Mouse (Mus musculus) hindbrain, embryonic 11.5 days (tissue): ENCODE measurements around the gene Csk. TPM values are rescaled to one million over a fixed set of nuclear protein-coding genes. Genes with fewer than 3 reads are reported as not detected.
A peak's percentile ranks its signal among the peaks of the same experiment; 100 is the strongest.

Source experiments
- ATAC-seq: fragments of 200-750 bp; cut with Nextera tagmentation; 2 replicates; pipeline ENCODE4 v1.8.0; 2017; ENCODE audit warnings: mild to moderate bottlenecking, moderate TSS enrichment, moderate library complexity; ENCODE audit not compliant: low FRiP score
- DNase-seq: peaks from one replicate; pipeline ENCODE4 v3.0.0-alpha.2; 2015; ENCODE audit warnings: low spot score
- H3K27ac ChIP-seq: fragments of 300-500 bp; sonication (generic); 2 replicates; pipeline ENCODE4 v1.5.1; 2014; ENCODE audit warnings: mild to moderate bottlenecking, low read depth, low read length
- H3K27me3 ChIP-seq: fragments of 300-500 bp; sonication (generic); 2 replicates; pipeline ENCODE4 v1.6.1; 2014; ENCODE audit warnings: mild to moderate bottlenecking, low read length, moderate library complexity, mixed read lengths; ENCODE audit not compliant: control insufficient read depth, insufficient read depth
- H3K36me3 ChIP-seq: fragments of 300-500 bp; sonication (generic); 2 replicates; pipeline ENCODE4 v1.6.1; 2014; ENCODE audit warnings: mild to moderate bottlenecking, low read length, moderate library complexity, mixed read lengths; ENCODE audit not compliant: control insufficient read depth, insufficient read depth
- H3K4me1 ChIP-seq: fragments of 300-500 bp; sonication (generic); replicated peaks from 2 replicates; pipeline ENCODE4 v1.6.1; 2014; ENCODE audit warnings: low read length, mixed read lengths; ENCODE audit not compliant: control insufficient read depth, insufficient read depth
- H3K4me2 ChIP-seq: fragments of 300-500 bp; sonication (generic); replicated peaks from 2 replicates; pipeline ENCODE4 v1.6.1; 2014; ENCODE audit warnings: mild to moderate bottlenecking, low read depth, low read length
- H3K4me3 ChIP-seq: fragments of 300-500 bp; sonication (generic); 2 replicates; pipeline ENCODE4 v1.5.1; 2014; ENCODE audit warnings: low read depth, low read length
- H3K9ac ChIP-seq: fragments of 300-500 bp; sonication (generic); 2 replicates; pipeline ENCODE4 v1.6.1; 2014; ENCODE audit warnings: low read depth, low read length
- H3K9me3 ChIP-seq: fragments of 300-500 bp; sonication (generic); 2 replicates; pipeline ENCODE4 v1.6.1; 2016; ENCODE audit warnings: low read length; ENCODE audit not compliant: control insufficient read depth
- WGBS: fragments of 180-500 bp; shearing (Covaris S2); extraction: QIAGEN DNeasy Blood & Tissue Kit; methylation state at CpG from one replicate; pipeline ENCODE4 v1.1.7; 2014; 5-methylcytosine and 5-hydroxymethylcytosine counted together
- polyA plus RNA-seq: library from polyadenylated mRNA; unstranded; fragments of >200 nt; fragmentation: Nextera tagmentation; extraction: Ambion mirVana; gene quantifications from 2 replicates; pipeline ENCODE4 v1.2.1, GENCODE M21; 2014

Csk gene
- polyA plus RNA-seq, 1 experiment from 2014 or later, result 29.4 TPM

GRCm38 (mm10) chr9:57597265-57597664 lies 56.2 kb downstream of the Csk start:
- Histone ChIP-seq H3K4me3 (no peak overlapping the region), H3K4me1 (peaks cover 5% of the 10 kb centered on the region; the same call in 1 of the 2 replicates), H3K27ac (no peak overlapping the region), H3K27me3 (no peaks in the 10 kb centered on the region), H3K9ac (no peak overlapping the region), H3K36me3 (0 out of 2 replicates have a peak, but pooled peaks cover 2% of the 10 kb centered on the region), H3K4me2 (no peak overlapping the region), H3K9me3 (no peaks in the 10 kb centered on the region)
- ATAC-seq (no peak), DNase-seq (no peak)
- 84% methylated on average over 8 of the region's 8 CpGs for WGBS

DNA sequence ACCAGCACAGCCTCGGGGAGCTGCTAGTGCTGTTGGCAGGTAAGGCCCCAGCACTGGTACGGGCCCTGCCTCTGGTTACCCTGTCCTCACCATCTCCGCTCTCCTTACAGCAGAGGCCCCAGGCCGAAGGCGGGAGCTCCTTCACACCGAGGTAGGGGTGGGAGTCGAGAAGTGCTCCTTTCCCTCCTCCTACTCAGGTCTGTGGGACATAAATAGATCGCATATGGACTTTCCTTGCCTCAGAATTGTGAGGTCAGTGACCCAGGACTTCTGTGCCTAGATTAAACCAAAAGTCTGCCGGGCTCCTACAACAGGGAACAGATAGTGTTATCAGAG lies 59.3 kb downstream of the Csk start:
- H3K4me3 ChIP-seq, result no peak overlapping the region
- 66% methylated on average over 9 of the region's 9 CpGs for WGBS
- no peaks in the 10 kb centered on the region for H3K9me3 ChIP-seq
- DNase-seq, result no peak
- H3K4me1 ChIP-seq, result peaks cover 2% of the 10 kb centered on the region; the same call in 1 of the 2 replicates
- no peaks in the 10 kb centered on the region for H3K27me3 ChIP-seq
- 0 out of 2 replicates have a peak, but pooled peaks cover 2% of the 10 kb centered on the region for H3K36me3 ChIP-seq
- H3K4me2 ChIP-seq, result no peak overlapping the region
- H3K27ac ChIP-seq, result no peak overlapping the region
- no peak for ATAC-seq
- H3K9ac ChIP-seq, result no peak overlapping the region

- no peak overlapping the region for H3K27ac ChIP-seq
- H3K4me3 ChIP-seq, result no peak overlapping the region
- no peak overlapping the region for H3K4me2 ChIP-seq
- no peaks in the 10 kb centered on the region for H3K9me3 ChIP-seq
- no peak overlapping the region for H3K9ac ChIP-seq
- H3K4me1 ChIP-seq, result peaks cover 2% of the 10 kb centered on the region; the same call in 1 of the 2 replicates
- DNase-seq (peak; percentile 30), ATAC-seq (no peak)
- H3K27me3 ChIP-seq, result no peaks in the 10 kb centered on the region
- 38% methylated on average over 11 of the region's 12 CpGs for WGBS
- H3K36me3 ChIP-seq, result 0 out of 2 replicates have a peak, but pooled peaks cover 2% of the 10 kb centered on the region
Observed at GRCm38 (mm10) chr9:57593454-57594173, 59.8 kb downstream of the Csk start.

- H3K27me3 ChIP-seq, result no peaks in the 10 kb centered on the region
- no peaks in the 10 kb centered on the region for H3K9me3 ChIP-seq
- no peak overlapping the region for H3K4me2 ChIP-seq
- 0 out of 2 replicates have a peak, but pooled peaks cover 2% of the 10 kb centered on the region for H3K36me3 ChIP-seq
- H3K4me3 ChIP-seq, result no peak overlapping the region
- no peak for DNase-seq
- H3K9ac ChIP-seq, result no peak overlapping the region
- no peak for ATAC-seq
- 34% methylated on average over 5 of the region's 5 CpGs for WGBS
- no peak overlapping the region for H3K27ac ChIP-seq
- H3K4me1 ChIP-seq, result no peaks in the 10 kb centered on the region
Observed at GRCm38 (mm10) chr9:57590726-57591125, 62.7 kb downstream of the Csk start.

- peak within 1 kb of the TSS; percentile 76 for H3K9ac ChIP-seq
- peak within 1 kb of the TSS; percentile 93 for H3K4me2 ChIP-seq
- peak within 1 kb of the TSS; percentile 70 for H3K27ac ChIP-seq
- under 1% methylated on average over 58 of the region's 58 CpGs for WGBS
- ATAC-seq (peak; percentile 78), DNase-seq (peak; percentile 77)
- no peaks in the 10 kb centered on the region for H3K4me1 ChIP-seq
- no peaks in the 10 kb centered on the region for H3K36me3 ChIP-seq
- H3K9me3 ChIP-seq, result no peaks in the 10 kb centered on the region
- no peaks in the 10 kb centered on the region for H3K27me3 ChIP-seq
- H3K4me3 ChIP-seq, result peak within 1 kb of the TSS; percentile 79
Observed at GRCm38 (mm10) chr9:57589224-57590126, 64.0 kb downstream of the Csk start, which contains the start of gene Ulk3. Ulk3 (plus strand) TSS chr9:57589452.

GRCm38 (mm10) chr9:57584991-57585390 lies 68.4 kb downstream of the Csk start:
- no peak overlapping the region for H3K27ac ChIP-seq
- no peaks in the 10 kb centered on the region for H3K36me3 ChIP-seq
- no peaks in the 10 kb centered on the region for H3K4me1 ChIP-seq
- WGBS, result 85% methylated on average over 3 of the region's 3 CpGs
- no peak overlapping the region for H3K4me3 ChIP-seq
- no peaks in the 10 kb centered on the region for H3K9me3 ChIP-seq
- H3K27me3 ChIP-seq, result no peaks in the 10 kb centered on the region
- H3K4me2 ChIP-seq, result no peak overlapping the region
- DNase-seq (no peak), ATAC-seq (no peak)
- H3K9ac ChIP-seq, result no peak overlapping the region

- WGBS, result 87% methylated on average over 6 of the region's 6 CpGs
- H3K9ac ChIP-seq, result no peak overlapping the region
- H3K9me3 ChIP-seq, result no peaks in the 10 kb centered on the region
- DNase-seq, result no peak
- no peak for ATAC-seq
- H3K4me1 ChIP-seq, result no peaks in the 10 kb centered on the region
- no peak overlapping the region for H3K27ac ChIP-seq
- H3K4me3 ChIP-seq, result no peak overlapping the region
- no peaks in the 10 kb centered on the region for H3K27me3 ChIP-seq
- peaks cover 5% of the 10 kb centered on the region; the same call in 1 of the 2 replicates for H3K36me3 ChIP-seq
- no peak overlapping the region for H3K4me2 ChIP-seq
Observed at GRCm38 (mm10) chr9:57577144-57577849, 76.1 kb downstream of the Csk start.
